Mouse (Mus musculus): Measurements from ENCODE around the gene Ptpn3.

The Ptpn3 gene

DNA sequence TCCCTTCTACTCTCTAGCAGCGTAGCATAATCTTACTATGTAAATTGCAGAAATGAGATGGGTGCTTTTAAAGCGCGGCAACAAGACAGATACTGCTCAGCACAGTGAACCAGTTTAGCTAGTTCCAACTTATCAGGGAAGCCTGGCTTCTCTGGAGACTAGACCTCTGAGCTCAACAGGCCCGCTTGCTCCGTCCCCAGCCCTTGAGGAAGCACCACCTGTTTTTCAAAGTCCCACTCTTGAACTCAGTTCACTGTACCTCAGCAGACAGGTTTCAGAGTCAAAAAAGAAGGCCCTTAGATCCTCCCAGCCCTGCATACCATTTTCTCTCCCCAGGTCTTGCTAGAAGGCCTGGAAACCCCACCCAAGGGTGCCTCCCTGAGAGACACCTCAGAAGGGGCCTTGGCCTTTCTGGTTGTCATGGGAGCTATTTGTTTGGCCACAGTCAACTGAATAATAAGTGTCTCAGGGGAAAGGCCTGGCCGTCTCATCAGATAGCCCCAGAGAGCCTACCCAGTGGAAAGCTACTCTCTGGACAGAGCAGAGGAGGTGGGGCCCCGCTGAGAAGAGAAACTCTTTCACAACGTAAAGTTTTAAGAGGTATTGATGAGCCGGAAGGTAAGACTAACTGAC is 136.9 kb downstream of the Ptpn3 start:
- DNase-seq: no peak

DNA sequence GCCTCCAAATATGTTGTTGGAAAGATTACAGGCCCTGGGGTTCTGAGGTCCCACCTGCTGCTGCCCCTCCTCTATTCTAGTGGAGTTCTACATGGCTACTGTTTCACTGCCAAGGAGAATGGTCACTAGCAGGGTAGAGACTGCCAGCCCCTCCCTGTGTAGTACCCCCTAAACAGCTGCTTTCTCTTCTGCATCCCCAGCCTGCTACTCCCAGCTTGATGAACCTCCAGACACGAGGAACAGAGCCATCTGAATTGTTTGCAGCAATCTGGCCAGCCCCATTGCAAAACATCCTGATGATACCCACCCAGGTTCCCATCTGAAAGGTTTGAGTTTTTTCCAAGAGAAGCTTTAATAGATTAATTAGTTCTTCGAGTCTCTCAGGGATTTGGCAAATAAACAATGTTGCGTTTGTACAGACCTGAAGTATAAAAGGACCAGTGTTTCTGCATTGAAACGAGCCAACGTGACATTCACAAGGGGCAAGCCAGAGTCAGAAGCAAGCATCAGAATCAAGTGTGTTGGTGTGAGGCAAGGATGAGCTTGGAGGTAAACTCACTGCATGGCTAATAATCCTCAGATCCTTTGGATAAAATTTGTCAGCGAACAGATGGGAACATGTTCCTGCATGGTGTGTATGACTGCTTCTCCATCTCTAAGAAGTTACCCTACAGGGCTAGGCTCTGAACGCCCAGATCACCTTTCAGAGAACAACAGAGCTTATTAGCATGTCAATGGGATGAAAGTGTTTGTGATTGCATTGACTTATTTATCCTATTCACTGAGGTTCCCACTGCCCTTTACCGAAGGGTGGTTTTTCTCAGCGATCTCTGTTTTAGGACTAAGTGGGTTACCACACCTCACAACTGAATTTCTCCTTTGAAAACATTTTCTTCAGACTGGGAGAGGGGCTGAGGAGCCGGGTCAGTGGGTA is 138.6 kb downstream of the Ptpn3 start:
- DNase-seq: no peak

DNA sequence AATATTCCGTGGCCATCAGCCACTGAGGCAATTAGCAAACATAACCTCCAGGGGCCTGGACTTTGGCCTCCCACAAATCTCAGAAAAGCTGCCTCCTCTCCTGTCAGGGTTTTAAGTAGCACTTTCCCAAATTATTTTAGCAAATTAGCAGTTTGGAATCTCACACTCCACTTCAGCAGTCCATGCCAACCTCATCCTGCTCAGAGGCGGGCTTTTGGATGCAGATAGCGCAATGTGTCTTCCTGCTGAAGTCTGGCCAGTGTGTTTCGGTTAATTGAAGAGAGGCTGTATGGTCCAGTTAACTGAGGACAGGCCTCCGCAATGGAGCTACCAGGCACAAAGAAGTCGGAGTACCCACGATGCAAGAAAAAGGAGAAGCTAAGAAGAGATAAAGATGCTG is 141.1 kb downstream of the Ptpn3 start:
- no peak for DNase-seq

DNA sequence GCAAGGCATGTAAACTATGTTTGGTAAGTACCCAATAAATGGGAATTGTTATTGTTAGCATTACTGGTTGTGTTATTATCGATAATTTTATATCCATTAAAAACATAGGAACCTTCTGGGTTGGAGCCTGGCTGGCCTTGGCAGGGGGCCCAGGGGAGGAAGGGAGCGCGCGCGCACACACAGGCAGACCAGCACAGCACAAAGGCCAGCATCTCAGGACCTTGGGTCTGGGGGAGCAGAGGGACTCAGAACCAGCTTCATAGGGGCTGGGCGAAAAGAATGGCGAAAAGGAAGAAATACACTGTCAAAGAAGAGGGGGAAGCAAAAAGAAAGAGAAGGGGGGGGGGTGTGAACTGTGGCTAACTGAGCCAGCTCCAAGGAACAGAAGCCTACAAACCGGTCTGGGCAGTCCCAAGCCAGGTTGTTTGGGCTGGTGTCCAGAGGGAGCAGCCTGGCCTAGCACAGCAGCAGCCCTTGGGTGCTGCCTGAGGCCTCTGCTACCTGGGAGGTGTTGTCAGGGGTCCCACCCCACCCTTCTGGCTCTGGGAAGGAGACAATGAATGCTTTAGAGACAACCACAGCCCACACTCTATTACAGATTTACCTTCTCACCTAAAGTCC is 145.0 kb downstream of the Ptpn3 start:
- no peak for DNase-seq

DNA sequence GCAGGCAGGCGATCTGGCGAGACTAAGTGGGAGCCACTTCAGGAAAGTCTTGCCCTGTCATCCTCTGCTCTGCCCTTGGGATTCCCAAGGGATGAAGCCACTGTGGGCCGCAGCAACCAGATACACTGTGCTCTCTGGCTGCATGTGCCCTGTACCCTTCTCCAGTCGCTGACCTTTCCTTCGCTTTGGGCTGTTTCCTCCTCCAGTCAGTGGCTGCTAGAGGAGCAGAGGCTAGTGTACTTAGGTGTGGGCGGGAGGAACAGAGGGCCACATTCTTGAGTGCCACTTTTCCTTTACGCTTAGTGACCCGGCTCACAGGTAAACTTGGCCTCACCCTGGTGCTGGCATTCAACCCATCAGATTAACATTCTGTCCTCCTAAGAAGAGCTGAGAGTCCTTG is 147.8 kb downstream of the Ptpn3 start:
- DNase-seq: no peak

DNA sequence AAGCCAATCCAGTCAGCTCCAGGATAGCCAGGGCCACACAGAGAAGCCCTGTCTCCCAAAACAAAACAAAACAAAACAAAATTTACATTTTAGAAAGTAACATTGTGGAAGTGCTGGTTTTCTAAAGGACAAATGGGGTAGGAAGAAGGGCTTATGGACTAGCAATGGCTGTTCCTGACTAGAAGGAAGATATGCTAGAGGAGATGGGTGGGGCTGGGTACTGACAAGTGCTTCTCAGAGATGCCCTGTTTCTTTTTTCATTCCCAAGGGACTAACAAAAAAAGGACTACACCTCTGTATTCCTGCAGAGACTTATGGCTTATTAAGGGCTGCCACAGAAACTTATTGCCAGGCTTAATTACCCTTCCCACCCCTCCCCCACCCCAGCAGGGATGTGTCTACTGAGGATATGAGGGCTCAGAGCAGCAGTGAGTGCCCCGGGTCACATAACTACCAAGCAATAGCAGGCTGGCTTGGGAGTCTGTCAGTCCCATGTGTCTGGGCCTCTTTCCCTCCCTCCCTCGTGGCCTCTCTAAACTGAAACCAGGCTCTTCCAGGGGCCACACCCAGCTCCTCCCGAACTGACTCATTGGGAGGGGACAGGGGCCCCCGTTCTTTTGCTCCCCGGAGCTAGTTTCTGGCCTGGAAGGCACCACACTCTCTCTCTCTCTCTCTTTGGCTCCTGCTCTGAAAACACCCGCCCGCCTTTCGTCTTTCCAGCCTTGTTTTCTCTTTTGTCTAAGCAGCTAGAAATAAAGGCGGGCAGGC is 148.4 kb downstream of the Ptpn3 start:
- no peak for DNase-seq

DNA sequence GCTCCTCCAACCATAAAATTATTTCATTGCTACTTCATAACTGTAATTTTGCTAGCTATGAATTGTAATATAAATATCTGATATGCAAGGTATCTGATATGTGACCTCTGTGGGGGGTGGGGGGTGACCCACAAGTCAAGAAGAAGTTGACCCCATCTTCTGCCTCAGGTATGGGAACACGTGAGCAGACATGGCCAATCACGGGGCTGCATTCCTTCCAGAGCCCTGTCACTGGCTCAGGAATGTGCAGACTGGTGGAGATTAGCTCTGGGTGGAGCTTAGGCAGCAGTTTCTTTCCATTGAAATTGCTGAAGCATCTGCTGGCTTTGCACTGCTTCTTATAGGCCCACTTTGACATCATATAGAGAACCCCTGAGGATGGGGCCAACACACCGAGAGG is 153.5 kb downstream of the Ptpn3 start:
- no peak for DNase-seq

DNA sequence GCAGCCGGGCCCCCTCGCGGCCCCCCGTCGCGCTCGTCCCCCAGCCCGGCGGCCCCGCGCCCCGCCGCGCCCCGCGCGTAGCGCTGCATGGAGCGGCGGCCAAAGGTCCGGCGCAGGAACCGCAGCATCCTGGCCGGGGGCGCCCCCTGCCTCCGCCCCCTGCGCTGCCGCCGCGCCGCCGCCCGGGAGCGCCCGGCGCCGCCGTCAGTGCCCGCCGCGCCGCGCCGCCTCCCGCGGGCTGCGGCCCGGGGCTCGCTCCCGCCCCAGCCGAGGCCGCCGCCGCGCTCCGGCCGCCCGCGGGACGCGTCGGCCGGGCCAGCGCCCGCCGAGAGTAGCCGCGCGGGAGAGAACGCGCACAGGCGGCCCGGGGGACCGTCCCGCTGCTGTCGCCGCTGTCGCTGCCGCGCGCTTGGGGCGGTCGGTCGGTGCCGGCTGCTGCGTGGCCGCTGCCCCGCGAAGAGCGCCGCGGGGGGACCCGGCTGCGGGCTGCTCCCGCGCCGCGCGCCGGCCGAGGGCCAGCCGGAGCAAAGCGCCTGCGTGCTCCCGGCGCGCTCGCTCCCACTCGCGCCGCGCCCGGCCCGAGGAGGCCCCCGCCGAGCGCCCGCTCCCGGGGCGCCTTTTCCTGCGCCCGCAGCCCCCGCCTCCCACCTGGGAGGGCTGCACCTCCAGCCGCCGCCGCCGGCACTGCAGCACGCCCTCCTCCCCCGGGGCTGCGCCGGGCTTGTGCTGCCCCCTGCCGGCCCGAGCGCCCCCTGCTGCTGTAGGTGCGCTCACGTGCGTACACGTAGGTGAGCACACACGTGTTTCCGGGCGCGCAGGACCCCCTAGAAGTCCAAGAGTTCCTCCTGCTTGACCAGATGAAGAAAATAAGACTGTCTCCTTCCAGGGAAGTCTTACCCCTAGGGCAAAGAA is 158.4 kb downstream of the Ptpn3 start, which contains the start of gene Epb41l4b:
Gene Epb41l4b (minus strand): TSS at position 412 of the 912 bp plus-strand sequence.
- peak; percentile 83 to 91 for DNase-seq

DNA sequence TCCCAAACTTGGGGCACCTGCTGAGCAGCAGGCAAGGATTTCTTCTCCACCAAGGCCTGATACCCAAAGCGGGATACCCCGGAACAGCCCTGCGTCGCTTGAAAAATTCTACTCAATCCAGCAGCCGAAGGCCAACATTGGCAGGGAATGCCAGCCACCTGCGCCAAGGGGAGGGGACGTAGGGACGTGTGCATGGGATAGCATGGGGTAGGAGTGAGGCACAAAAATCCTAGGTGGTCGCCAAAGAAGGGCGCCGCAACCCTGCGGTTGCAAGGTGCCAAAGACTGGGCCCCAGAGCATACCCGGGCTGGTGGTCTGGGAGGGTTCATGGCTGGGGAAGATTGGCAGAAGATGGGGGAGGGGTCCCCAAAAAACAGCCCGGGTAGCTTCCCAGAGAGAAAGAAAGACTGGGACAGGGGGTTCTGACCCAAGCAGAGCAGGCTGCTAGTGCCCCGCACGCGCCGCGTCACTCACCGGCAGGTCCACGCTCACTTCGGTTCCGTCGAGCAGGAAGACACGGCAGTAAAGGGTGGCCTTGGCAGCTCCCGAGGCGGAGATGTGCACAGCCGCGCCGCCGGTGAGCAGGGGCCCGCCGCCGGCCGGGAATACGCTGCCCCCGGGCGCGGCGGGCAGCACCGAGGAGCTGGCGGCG is 159.1 kb downstream of the Ptpn3 start:
- peak; percentile 52 to 54 for DNase-seq

DNA sequence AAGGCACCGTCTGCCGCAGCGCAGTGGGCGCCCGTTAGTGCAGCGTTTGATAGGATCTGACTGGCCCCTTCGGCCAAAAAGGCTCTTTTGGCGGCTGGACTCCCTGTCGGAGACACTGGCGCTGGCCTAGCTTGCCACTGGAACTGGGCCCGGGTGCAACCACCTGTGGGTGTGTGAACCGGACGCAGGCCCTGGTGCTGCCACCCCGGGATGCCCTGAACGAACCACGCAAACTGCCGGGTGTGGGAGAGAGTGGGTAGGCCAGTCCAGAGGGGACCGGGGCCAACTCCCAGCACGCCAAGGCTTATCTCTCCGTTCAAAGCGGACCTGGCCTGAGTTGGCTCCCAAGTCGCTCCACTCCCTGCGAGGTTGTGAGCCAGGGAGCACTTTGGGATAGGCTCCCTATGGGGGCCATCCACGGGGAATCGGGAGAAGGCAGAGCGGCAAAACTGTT is 159.7 kb downstream of the Ptpn3 start:
- DNase-seq: peak; percentile 83 to 86

DNA sequence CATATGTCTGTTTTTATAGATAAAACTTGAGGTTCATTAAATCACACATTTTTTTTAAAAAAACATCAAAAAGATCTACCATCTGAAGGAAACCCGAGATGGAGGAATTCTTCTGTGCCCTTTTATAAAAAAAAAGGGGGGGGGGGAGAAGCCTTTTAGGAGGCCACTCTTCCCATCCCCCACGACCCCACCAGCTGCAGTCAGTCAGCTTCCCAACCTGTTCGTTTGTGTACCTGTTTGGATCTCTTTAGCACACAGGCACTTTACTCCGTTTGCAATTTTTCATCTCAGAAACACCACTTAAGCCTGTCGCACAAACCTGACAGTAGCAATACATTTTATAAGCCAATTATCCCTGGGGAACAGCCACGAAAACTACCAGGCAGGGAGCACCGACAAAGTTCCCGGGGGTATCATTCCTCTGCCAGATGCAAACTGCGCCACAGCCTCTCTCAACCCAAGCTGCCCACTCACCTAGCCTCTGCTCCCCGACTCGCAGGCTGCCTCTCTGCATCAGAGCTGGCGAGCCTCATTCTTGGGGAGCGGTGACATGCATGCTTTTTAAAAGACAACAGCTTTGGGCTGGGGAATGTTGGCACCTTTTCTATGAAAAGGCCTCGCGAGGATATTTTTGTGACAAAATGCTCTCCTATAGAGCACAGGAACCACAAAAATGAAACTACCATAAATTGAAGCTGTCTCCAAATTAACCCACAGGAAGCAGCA is 160.5 kb downstream of the Ptpn3 start:
- DNase-seq: peak; percentile 53 to 55

Data from cerebellum, postnatal 36 days (tissue).